Mouse (Mus musculus): Measurements from ENCODE around the gene Anapc13. TPM values are rescaled to one million over a fixed set of nuclear protein-coding genes. Genes with fewer than 3 reads are reported as not detected.

The Anapc13 gene
- polyA plus RNA-seq, 2 experiments: 89.7 to 99.9 TPM

GRCm38 (mm10) chr9:102607471-102607870 is 18.6 kb upstream of the Anapc13 start:
- H3K27me3 ChIP-seq (ENCODE audit: control insufficient read depth, insufficient read depth, low read length): no peaks in the 10 kb centered on the region
- no peak overlapping the region for H3K9ac ChIP-seq (replicated peaks)
- 64% methylated on average over 5 of the region's 5 CpGs for WGBS (ENCODE audit: insufficient replicate concordance)
- no peak overlapping the region for H3K4me3 ChIP-seq (ENCODE audit: insufficient read depth in 1 of 2, low read depth in 2 of 2, low read length in 2 of 2)
- ATAC-seq (ENCODE audit: insufficient read depth) (no peak), DNase-seq (ENCODE audit: low read depth in 3 of 3, low spot score in 3 of 3) (no peak)
- no peaks in the 10 kb centered on the region for H3K9me3 ChIP-seq (ENCODE audit: control insufficient read depth, low read length)
- no peak overlapping the region for H3K4me2 ChIP-seq (ENCODE audit: low read depth)
- peaks cover under 1% of the 10 kb centered on the region; the same call in 1 of the 2 replicates for H3K36me3 ChIP-seq (replicated peaks; ENCODE audit: control insufficient read depth, insufficient read depth, low read depth)
- no peaks in the 10 kb centered on the region for H3K4me1 ChIP-seq (replicated peaks; ENCODE audit: control insufficient read depth in 2 of 2, insufficient read depth in 2 of 2, low read length in 1 of 2)
- no peak for TF ChIP-seq EP300 (IDR thresholded peaks at IDR 0.05; ENCODE audit: low read depth)
- TF ChIP-seq CTCF (IDR thresholded peaks at IDR 0.05; ENCODE audit: low read depth): no peak
- no peak overlapping the region for H3K27ac ChIP-seq

GRCm38 (mm10) chr9:102609221-102609620 is 16.9 kb upstream of the Anapc13 start:
- Histone ChIP-seq H3K27me3 (ENCODE audit: control insufficient read depth, insufficient read depth, low read length) (no peaks in the 10 kb centered on the region), H3K9me3 (ENCODE audit: control insufficient read depth, low read length) (no peaks in the 10 kb centered on the region), H3K4me2 (ENCODE audit: low read depth) (no peak overlapping the region), H3K27ac (no peak overlapping the region), H3K36me3 (replicated peaks; ENCODE audit: control insufficient read depth, insufficient read depth, low read depth) (no peaks in the 10 kb centered on the region; the same call in 1 of the 2 replicates), H3K4me1 (replicated peaks; ENCODE audit: control insufficient read depth in 2 of 2, insufficient read depth in 2 of 2, low read length in 1 of 2) (no peaks in the 10 kb centered on the region), H3K4me3 (ENCODE audit: insufficient read depth in 1 of 2, low read depth in 2 of 2, low read length in 2 of 2) (no peak overlapping the region), H3K9ac (replicated peaks) (no peak overlapping the region)
- WGBS (ENCODE audit: insufficient replicate concordance): 81% methylated on average over 3 of the region's 3 CpGs
- ATAC-seq (ENCODE audit: insufficient read depth): no peak
- no peak for TF ChIP-seq CTCF (IDR thresholded peaks at IDR 0.05; ENCODE audit: low read depth)
- no peak for TF ChIP-seq EP300 (IDR thresholded peaks at IDR 0.05; ENCODE audit: low read depth)
- no peak for DNase-seq (ENCODE audit: low read depth in 3 of 3, low spot score in 3 of 3)

GRCm38 (mm10) chr9:102615071-102615470 is 11.0 kb upstream of the Anapc13 start:
- WGBS (ENCODE audit: insufficient replicate concordance): 56% methylated on average over 3 of the region's 3 CpGs
- no peak for ATAC-seq (ENCODE audit: insufficient read depth)
- no peak for DNase-seq (ENCODE audit: low read depth in 3 of 3, low spot score in 3 of 3)

GRCm38 (mm10) chr9:102616267-102616666 is 9.8 kb upstream of the Anapc13 start:
- DNase-seq (ENCODE audit: low read depth in 3 of 3, low spot score in 3 of 3) (no peak), ATAC-seq (ENCODE audit: insufficient read depth) (no peak)
- no peak overlapping the region for H3K4me2 ChIP-seq (ENCODE audit: low read depth)
- 0 out of 4 replicates have a peak, but pooled peaks cover 0 to 3% of the 10 kb centered on the region in 2 experiments for H3K4me1 ChIP-seq (replicated peaks; ENCODE audit: control insufficient read depth in 2 of 2, insufficient read depth in 2 of 2, low read length in 1 of 2)
- 64% methylated on average over 9 of the region's 9 CpGs for WGBS (ENCODE audit: insufficient replicate concordance)
- no peaks in the 10 kb centered on the region; the same call in 1 of the 2 replicates for H3K36me3 ChIP-seq (replicated peaks; ENCODE audit: control insufficient read depth, insufficient read depth, low read depth)
- H3K4me3 ChIP-seq (ENCODE audit: insufficient read depth in 1 of 2, low read depth in 2 of 2, low read length in 2 of 2): no peak overlapping the region
- H3K9me3 ChIP-seq (ENCODE audit: control insufficient read depth, low read length): no peaks in the 10 kb centered on the region
- no peaks in the 10 kb centered on the region for H3K27me3 ChIP-seq (ENCODE audit: control insufficient read depth, insufficient read depth, low read length)
- H3K9ac ChIP-seq (replicated peaks): no peak overlapping the region
- H3K27ac ChIP-seq: no peak overlapping the region
- no peak for TF ChIP-seq EP300 (IDR thresholded peaks at IDR 0.05; ENCODE audit: low read depth)

More at GRCm38 (mm10) chr9:102615071-102615470, 11.0 kb upstream of the Anapc13 start:
- H3K27ac ChIP-seq: no peak overlapping the region
- no peaks in the 10 kb centered on the region; the same call in 1 of the 2 replicates for H3K36me3 ChIP-seq (replicated peaks; ENCODE audit: control insufficient read depth, insufficient read depth, low read depth)
- no peak overlapping the region for H3K4me3 ChIP-seq (ENCODE audit: insufficient read depth in 1 of 2, low read depth in 2 of 2, low read length in 2 of 2)
- no peaks in the 10 kb centered on the region for H3K9me3 ChIP-seq (ENCODE audit: control insufficient read depth, low read length)
- no peak overlapping the region for H3K4me2 ChIP-seq (ENCODE audit: low read depth)
- H3K9ac ChIP-seq (replicated peaks): no peak overlapping the region
- no peaks in the 10 kb centered on the region for H3K27me3 ChIP-seq (ENCODE audit: control insufficient read depth, insufficient read depth, low read length)
- TF ChIP-seq CTCF (IDR thresholded peaks at IDR 0.05; ENCODE audit: low read depth) (no peak), EP300 (IDR thresholded peaks at IDR 0.05; ENCODE audit: low read depth) (no peak)
- 0 out of 4 replicates have a peak, but pooled peaks cover 0 to 3% of the 10 kb centered on the region in 2 experiments for H3K4me1 ChIP-seq (replicated peaks; ENCODE audit: control insufficient read depth in 2 of 2, insufficient read depth in 2 of 2, low read length in 1 of 2)

GRCm38 (mm10) chr9:102621385-102621784 is 4.7 kb upstream of the Anapc13 start:
- TF ChIP-seq CTCF (IDR thresholded peaks at IDR 0.05; ENCODE audit: low read depth) (no peak), EP300 (IDR thresholded peaks at IDR 0.05; ENCODE audit: low read depth) (no peak)
- no peak for DNase-seq (ENCODE audit: low read depth in 3 of 3, low spot score in 3 of 3)
- Histone ChIP-seq H3K27me3 (ENCODE audit: control insufficient read depth, insufficient read depth, low read length) (no peaks in the 10 kb centered on the region), H3K9ac (replicated peaks) (no peak overlapping the region), H3K9me3 (ENCODE audit: control insufficient read depth, low read length) (no peaks in the 10 kb centered on the region), H3K4me3 (ENCODE audit: insufficient read depth in 1 of 2, low read depth in 2 of 2, low read length in 2 of 2) (no peak overlapping the region), H3K4me1 (replicated peaks; ENCODE audit: control insufficient read depth in 2 of 2, insufficient read depth in 2 of 2, low read length in 1 of 2) (peaks cover 4 to 17% of the 10 kb centered on the region in 2 experiments; a peak in 2 of 4 replicates), H3K27ac (no peak overlapping the region), H3K4me2 (ENCODE audit: low read depth) (no peak overlapping the region), H3K36me3 (replicated peaks; ENCODE audit: control insufficient read depth, insufficient read depth, low read depth) (no peaks in the 10 kb centered on the region; the same call in 1 of the 2 replicates)
- WGBS (ENCODE audit: insufficient replicate concordance): 42% methylated on average over 5 of the region's 5 CpGs
- no peak for ATAC-seq (ENCODE audit: insufficient read depth)
